Mouse (Mus musculus) monocyte, adult 5-6 weeks (primary cell): ENCODE measurements around the gene Pcbp3. TPM values are rescaled to one million over a fixed set of nuclear protein-coding genes. Genes with fewer than 3 reads are reported as not detected.

Experiments
- ATAC-seq: fragments of 153-309, 156-312 bp; replicated peaks from 2 replicates; pipeline ENCODE4 v1.8.0; 2017; ENCODE audit warnings: mild to moderate bottlenecking; ENCODE audit not compliant: low TSS enrichment, insufficient number of reproducible peaks, severe bottlenecking, poor library complexity, low FRiP score
- total RNA-seq: library from RNA; stranded (forward); fragments of 200-1000, 200-491, 200-594 nt; gene quantifications from 3 replicates; pipeline ENCODE4 v1.2.3, GENCODE M21; 2017

Pcbp3 gene
- total RNA-seq, 1 experiment from 2014 or later: 2.6 TPM

GRCm38 (mm10) chr10:76816436-76816835 is 145.3 kb downstream of the Pcbp3 start:
- no peak for ATAC-seq

GRCm38 (mm10) chr10:76815481-76815880 is 146.2 kb downstream of the Pcbp3 start:
- no peak for ATAC-seq

GRCm38 (mm10) chr10:76814811-76815210 is 146.9 kb downstream of the Pcbp3 start:
- no peak for ATAC-seq

GRCm38 (mm10) chr10:76809916-76810660 is 151.6 kb downstream of the Pcbp3 start:
- ATAC-seq: no peak

- no peak for ATAC-seq
Measured at GRCm38 (mm10) chr10:76809439-76809838, 152.2 kb downstream of the Pcbp3 start.

GRCm38 (mm10) chr10:76808446-76809400 is 153.0 kb downstream of the Pcbp3 start:
- ATAC-seq: no peak

- ATAC-seq: no peak
Measured at GRCm38 (mm10) chr10:76802500-76802885, 159.2 kb downstream of the Pcbp3 start.

- ATAC-seq: no peak
Measured at GRCm38 (mm10) chr10:76801841-76802499, 159.7 kb downstream of the Pcbp3 start.

GRCm38 (mm10) chr10:76801237-76801641 is 160.4 kb downstream of the Pcbp3 start:
- no peak for ATAC-seq

- no peak for ATAC-seq
Measured at GRCm38 (mm10) chr10:76798751-76799585, 162.7 kb downstream of the Pcbp3 start.

- ATAC-seq: no peak
Measured at GRCm38 (mm10) chr10:76794102-76794501, 167.6 kb downstream of the Pcbp3 start.

GRCm38 (mm10) chr10:76791475-76791874 is 170.2 kb downstream of the Pcbp3 start:
- no peak for ATAC-seq

- ATAC-seq: no peak
Measured at GRCm38 (mm10) chr10:76789885-76790284, 171.8 kb downstream of the Pcbp3 start.

GRCm38 (mm10) chr10:76785312-76785711 is 176.4 kb downstream of the Pcbp3 start:
- no peak for ATAC-seq

GRCm38 (mm10) chr10:76779225-76779624 is 182.5 kb downstream of the Pcbp3 start:
- ATAC-seq: no peak

GRCm38 (mm10) chr10:76771624-76772023 is 190.1 kb downstream of the Pcbp3 start:
- ATAC-seq: no peak

GRCm38 (mm10) chr10:76771086-76771485 is 190.6 kb downstream of the Pcbp3 start:
- no peak for ATAC-seq

- ATAC-seq: no peak
Measured at GRCm38 (mm10) chr10:76769581-76769980, 192.1 kb downstream of the Pcbp3 start.
